Mouse (Mus musculus) embryonic fibroblast, embryonic 13.5 days (primary cell): Measurements from ENCODE around the gene Pld1.

Source experiments
- CTCF ChIP-seq: IDR thresholded peaks from 2 replicates; pipeline ENCODE4 v1.5.1; 2011; ENCODE audit warnings: mild to moderate bottlenecking, control low read depth, low read length, moderate library complexity, borderline replicate concordance; ENCODE audit not compliant: insufficient read depth
- POLR2A ChIP-seq: IDR thresholded peaks from 2 replicates; pipeline ENCODE4 v1.6.1; 2011; ENCODE audit warnings: low read depth, mild to moderate bottlenecking, control low read depth, low read length, moderate library complexity

- no peak for TF ChIP-seq CTCF
- no peak for TF ChIP-seq POLR2A
Observed at GRCm38 (mm10) chr3:27949175-27949872, 10.8 kb downstream of the Pld1 start.
